Mouse (Mus musculus): ENCODE data around the gene Arhgap15.

DNA sequence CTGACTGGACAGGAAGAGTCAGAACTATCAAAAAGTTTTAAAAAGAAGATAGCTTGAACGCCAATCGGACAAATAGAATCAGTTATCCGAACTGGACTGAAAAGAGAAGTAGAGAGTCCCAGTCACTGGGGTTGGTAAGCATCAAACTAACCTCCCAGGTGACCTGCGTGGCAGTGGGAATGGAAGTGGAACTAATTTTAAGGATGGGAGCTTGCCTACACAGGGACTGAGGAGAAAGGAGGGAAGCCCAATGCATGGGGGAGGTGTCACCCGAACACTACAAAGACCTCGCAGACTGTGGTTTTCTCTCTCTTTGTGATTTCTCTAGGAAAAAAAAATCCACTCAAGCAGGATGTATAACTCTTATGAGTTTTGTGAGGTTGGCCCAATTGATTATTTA lies 469.2 kb downstream of the Arhgap15 start:
- no peak for TF ChIP-seq CTCF (IDR thresholded peaks at IDR 0.05; ENCODE audit: extremely low read depth, insufficient read length, insufficient replicate concordance, low read depth, low read length)
- TF ChIP-seq POLR2A (IDR thresholded peaks at IDR 0.05; ENCODE audit: low read depth, low read length): no peak

Measured in small intestine, adult 2 months (tissue).